Mouse (Mus musculus) mouse embryonic stem cell (cell line): ENCODE results near the gene Gm20388.

ENCODE experiments used
- in situ Hi-C, 2 experiments: fragments of 300-500 bp; cut with MboI; formaldehyde crosslinking; loops; 1 replicate in 1 of 2; 3 replicates in 1 of 2; pipeline ENCODE4 v1.14.3; 2019 to 2020; ENCODE audit warnings: low sequenced_read_pairs in 2 of 2, low pct_unique_long_range_greater_than_20kb in 1 of 2, mixed read lengths in 1 of 2; ENCODE audit not compliant: unreplicated experiment in 1 of 2

Gene Gm20388

DNA sequence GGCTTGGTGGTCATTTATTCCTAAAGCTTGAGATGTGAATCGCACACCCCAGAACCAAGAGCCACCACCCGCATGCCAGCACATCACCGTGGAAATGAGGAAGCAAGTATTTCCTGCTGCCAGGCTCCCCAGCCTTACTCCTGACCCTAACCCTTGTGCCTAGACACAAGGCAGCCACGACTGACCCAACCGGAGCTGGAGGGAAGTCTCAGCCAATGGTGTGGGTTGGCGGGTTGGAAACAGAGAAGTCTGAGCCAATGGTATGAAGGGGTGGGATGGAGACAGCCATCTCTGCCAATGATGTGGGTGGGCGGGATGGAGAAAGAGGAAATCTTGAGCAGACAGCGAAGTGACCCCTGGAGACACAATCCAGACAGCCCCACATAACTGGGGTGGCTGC lies 1314.1 kb downstream of the Gm20388 start:
- in situ Hi-C loops, result no loop called here

DNA sequence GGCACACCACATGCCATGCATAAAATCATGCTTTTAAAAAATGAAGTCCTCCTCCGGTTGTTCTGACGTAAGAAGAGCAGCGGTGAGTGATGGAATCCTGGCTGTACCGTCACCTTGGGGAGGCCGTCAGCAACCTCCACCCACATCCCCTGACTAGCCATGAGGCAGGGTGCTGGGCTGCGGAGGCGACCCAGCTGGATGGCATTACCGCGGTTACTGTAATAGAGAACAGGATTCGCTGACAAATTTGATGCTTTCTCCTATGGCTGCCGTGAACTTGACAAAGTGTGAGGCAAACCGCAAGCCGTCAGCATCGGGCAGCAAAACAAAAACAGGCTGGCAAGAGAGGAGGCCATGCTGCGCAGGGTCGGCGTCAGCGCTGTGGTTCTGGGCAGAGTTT lies 1317.1 kb downstream of the Gm20388 start:
- in situ Hi-C loops, result no loop called here

DNA sequence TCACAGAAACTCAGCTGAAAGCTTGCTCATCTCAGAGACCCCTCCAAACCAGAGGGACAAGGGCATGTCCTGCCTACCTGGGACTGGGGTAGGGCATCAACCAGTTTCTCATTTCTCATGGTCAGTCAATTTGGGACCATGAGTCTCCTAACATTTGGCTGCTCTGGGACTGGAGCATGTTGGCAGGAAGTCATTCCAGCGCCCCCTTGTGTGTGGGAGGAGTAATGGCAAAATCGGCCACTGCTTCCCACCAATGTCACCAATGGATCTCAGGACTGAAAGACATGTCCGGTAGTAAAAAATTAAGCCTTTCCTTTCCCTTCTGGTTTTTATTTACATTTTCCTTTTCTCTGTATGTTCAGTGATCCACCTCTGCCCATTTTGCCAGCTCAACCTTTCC lies 1318.3 kb downstream of the Gm20388 start:
- in situ Hi-C loops, result no loop called here

DNA sequence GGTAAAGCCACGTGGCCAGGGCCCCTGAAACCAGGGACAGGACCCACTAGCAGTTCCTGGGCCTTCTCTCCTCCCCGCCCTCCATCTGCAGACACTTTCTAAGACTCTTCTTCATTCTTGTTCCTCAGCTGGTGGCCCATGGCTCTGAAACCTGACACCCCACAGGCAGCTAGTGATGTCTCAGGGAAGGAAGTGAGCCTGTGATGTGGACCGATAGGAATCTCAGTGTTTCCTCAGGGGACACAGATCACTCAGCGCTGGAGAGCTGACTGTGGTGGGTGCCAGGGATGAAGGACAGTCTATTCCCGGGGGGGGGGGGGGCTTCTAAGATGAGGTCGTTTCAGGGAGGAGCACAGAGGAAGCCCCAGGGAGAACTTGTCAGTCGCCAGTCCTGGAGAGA lies 1318.9 kb downstream of the Gm20388 start:
- in situ Hi-C loops, result no loop called here

DNA sequence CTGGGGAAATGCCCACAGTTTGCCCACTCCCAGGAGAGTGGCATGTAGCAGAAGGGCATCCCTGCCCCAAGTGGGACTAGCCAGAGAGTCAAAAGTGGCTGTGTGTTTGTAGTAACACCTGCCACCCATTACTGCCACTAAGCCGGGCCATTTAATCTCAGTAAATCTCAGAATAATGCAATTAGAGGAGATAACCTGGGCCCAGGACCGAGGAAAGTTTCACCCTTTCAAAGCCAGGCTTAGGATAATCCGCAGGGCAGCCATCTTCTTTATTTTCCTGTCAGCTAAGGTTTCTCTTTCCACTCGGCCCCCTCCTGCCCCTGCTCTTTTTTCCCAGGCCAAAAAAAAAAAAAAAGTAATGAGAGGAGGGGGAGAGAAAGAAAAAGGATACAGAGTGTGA lies 1322.6 kb downstream of the Gm20388 start:
- in situ Hi-C loops, result no loop called here

DNA sequence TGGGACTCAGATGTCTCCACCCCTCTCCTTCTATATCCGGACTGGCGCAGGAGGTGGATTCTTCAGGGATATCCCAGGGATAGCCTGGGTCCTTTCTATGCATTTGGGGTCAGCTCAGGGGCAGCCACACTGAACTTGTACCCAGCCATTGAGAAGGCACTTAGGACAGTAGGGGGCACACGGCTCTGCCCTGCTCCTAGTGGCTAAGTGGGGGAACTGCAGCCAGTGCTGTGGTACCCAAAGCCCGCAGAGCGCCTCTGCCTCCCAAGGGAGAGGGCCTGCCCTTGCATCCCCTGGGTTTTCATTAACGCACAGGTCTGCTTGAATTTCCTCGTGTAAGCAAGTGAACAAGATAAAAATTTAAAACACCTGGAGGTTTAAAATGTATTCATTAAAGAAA lies 1324.3 kb downstream of the Gm20388 start:
- in situ Hi-C loops, result no loop called here

DNA sequence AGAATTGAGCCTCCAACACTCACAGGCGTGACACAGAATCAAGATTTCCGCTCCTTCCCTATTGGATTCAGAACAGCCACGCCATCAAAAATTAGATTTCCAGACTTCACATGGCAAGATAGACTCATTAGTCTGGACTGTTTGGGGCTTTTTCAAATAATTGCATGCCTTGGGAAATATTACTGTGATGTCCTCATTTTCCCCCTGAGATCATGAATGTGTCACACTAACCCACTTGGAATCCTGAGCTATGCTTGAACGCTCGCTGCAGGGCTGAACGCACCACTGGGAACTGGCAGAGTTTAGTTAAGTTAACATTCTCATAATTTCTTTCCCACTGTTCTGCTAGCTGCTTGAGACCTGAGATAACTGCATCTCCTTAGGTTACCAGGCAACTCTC lies 1329.0 kb downstream of the Gm20388 start:
- in situ Hi-C loops, result no loop called here

DNA sequence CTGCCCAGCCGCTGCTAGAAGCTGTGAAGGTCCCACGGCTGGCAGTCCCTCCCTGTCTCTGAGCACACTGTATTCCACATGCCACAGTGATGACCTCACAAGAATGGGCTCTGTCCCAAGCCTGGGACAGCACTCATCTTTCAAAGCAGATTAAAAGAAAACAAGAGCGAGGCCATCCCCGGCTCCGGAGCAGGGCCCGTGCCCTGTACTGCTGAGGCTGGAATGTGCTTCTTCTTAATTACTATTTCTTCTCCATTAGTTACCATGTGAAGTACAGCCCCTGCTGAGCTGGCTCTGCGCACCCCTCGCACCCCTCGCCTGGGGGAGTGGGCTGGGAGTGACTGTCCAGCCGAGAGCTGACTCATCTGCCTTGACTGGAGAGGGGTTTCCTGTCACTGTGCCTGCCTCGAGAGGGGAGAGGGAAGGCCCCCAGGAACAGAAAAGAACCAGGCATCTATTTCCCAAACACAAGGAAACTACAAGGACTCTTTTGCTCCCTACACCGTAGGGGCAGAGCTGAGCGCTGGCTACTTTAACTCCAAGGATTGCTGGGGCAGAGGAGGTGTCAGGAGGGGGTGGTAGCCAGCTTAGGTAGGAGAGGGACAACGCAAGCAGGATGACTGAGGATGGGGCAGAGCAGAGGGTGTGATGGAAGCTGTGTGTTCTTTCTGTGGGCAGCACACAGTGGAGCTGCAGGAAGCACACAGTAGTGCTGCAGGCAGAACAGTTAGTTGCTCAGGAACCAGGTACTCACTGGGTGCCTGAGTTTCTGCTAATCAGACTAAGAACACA lies 1331.3 kb downstream of the Gm20388 start:
- in situ Hi-C loops, result no loop called here

DNA sequence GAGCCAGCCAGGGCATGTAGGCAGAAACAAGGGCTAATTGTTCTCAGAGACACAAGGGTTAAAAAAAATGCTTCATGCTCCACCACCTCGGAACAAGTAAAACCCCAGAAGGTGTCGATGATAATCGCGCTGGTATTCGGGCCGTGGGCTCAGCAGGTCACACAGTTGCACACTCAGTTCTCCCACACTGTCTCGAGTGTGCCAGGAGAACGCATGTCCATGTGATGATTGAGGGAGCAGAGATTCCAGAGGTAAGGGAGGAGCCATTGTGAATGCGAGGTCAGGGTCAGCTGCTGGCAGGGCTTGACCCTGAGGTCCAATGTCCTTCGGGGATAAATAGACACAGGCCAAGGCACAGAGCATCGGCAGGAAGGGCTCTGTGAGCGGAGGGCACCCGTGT lies 1332.0 kb downstream of the Gm20388 start:
- in situ Hi-C loops, result no loop called here

DNA sequence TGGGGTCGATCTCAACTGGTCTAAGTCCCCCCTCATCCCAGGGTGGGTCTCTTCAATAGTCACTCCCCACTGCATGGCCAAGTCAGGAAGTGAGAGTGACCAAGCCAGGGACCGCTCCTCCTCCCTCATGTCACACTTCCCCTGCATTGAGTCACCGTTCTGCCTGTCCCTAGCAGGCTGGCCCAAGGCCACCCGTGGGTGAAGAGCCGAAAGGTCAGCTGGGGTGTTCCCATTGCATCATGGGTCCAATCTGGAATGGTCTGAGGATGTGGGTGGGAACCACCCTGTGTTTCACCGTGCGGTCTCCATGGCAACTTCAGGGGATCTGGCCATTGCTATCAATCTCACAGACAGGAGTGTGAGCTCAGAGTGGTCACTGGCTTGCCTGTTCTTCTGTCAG lies 1338.2 kb downstream of the Gm20388 start:
- in situ Hi-C loops, result no loop called here

DNA sequence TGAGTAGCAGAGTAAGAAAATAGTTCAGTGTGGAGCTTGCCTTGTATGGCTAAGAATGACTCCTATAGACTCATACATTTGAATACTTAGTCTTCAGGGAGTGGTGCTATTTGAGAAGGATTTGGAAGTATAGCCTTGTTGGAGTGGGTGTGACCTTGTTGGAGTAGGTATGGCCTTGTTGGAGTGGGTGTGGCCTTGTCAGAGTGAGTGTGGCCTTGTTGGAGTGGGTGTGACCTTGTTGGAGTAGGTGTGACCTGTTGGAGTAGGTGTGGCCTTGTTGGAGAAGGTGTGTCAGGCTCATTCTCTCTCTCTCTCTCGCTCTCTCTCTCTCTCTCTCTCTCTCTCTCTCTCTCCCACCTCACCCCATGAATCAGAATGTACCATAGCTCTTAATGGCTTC lies 1338.8 kb downstream of the Gm20388 start:
- in situ Hi-C loops, result no loop called here

DNA sequence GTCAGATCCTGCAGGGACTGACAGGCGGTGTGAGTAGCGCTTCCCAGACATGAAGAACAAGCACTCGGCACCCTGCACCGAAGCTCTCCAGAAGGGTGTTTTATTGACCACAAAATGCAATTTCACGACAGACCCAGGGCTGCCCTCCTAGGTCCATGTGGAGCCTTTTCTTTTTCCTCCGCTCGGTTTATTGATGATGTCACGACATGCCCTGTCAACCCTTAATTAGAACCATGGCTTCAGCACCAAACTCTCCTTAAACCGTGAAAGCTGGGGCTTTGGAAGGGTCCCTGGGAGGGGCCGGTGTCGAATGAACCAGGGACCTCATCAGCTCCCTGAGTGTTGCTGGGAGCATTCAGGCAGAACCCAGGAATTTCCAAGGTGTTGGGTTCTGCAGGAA lies 1340.4 kb downstream of the Gm20388 start:
- in situ Hi-C loops, result no loop called here

DNA sequence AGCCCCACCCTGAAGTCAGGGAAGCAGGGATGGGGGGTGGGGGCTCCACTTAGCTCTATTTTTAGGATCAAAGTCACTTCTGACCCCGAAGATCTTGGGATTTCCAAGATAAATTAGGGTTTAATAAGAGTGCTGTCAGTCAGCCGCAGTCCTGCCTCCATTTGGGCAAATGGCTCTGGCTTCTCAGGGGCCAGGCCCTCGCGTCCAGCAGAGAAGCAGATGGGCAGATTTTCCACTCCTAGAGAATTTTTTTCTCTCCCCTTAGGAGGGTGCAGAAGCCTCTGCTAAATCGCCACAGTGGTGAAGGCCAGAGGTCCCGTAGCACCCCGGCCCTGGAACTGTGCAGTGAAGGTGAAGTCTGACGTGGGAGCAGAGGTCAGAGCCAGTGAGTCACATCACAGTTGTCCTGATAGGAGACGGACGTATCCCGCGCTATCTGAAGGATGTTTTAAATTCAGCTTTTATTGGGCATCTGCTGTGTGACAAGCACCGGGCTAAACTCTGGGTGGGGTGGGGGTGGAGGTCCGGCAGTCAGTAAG lies 1345.2 kb downstream of the Gm20388 start:
- in situ Hi-C loops, result no loop called here

DNA sequence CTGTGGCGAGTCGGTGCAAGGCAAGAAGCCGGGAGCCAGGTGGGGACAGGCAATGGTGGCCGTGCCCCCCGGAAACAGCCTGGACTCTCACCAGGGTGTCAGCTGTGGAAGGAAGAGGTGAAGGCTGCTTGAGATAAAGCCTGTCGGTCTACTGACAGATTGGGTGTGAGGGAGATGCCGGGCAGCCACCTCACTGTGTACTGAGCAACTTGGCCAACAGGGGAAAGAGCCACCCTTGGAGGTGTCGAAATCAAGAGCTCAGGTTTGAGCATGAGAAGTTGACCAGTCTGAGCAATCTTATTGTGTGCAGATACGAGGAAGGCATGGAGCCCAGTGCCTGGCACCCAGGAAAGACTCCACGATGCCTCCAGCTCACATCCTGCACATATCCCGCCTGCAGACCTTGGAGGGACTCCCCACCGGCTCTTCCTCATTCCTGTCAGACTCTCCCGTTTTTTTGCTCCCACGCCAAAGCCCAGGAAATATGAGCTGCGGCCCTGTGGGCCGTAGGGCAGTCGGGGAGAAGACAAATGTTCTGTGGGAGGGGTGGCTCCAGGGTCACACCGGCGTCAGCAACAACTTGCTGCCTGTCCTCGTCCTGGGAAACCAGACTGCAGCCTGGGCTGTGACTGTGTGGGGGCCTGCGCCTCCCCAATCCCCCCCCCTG lies 1347.6 kb downstream of the Gm20388 start:
- in situ Hi-C loops, result no loop called here

DNA sequence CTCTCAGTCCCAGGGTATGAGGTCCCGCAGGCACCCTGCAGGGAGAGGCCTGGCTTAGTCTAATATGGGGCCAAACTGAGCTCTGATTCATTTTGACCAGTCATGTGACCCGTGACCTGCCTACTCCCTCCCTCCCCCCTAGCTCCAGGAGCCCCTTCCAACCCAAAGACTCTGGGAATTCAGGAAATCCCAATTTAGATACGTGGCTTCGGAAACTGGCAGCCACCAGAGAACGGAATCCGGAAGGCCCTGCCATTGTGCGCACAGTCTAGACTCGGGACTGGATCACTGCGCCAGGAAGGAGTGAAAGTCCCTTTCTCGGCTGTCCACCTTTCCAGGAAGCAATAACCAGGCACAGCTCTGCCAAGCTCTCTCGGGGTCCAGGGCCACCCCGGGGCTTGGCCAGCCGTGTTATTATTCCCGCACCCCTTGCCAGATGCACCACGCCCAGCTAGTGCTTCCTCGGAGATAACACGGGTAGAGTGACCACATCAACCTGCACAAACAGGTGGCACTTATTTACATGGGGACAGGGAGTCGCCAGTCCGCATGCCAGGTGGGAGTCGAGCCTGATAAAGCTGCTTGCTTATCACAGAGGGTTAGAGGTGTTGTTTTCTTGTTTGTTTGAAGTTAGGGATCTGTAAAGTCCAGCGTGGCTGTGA lies 1352.2 kb downstream of the Gm20388 start:
- in situ Hi-C loops, result no loop called here

DNA sequence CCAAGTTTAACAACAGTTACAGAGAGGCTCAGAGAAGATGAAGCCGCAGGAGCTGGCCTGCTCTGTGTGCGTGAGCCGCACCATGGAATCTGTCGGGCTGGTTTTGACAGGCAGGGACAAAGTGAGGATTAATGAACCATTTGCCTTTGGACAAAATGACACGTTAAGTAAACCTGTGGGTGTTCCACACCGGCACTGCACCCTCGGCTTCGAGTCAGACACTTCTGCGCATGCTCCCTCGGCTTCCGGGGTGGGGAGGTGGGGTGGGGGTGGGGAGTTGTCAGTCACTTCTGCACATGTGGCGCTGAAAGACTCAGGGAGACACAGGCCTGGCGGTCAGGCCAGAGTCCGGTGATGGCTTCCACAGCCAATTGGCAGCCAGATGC lies 1352.7 kb downstream of the Gm20388 start:
- in situ Hi-C loops, result no loop called here

DNA sequence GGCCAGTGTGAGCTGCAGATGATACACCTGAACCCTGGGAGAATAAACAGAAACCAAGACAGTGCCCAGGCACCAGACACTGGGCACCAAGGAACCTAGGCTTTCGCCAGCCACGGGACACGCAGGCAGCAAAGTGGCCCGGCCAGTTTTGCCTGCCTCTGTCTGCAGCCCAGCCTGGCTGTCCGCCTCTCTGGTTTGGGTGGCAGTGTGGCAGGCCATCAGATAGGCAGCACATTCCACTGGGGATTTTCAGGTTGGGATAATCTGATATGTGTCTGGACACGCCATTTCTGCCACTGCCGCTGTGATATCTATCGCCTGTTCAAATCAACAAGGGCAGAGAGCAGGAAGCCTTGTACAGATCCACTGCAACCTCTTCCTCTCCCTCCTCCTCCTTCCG lies 1353.6 kb downstream of the Gm20388 start:
- in situ Hi-C loops, result no loop called here

DNA sequence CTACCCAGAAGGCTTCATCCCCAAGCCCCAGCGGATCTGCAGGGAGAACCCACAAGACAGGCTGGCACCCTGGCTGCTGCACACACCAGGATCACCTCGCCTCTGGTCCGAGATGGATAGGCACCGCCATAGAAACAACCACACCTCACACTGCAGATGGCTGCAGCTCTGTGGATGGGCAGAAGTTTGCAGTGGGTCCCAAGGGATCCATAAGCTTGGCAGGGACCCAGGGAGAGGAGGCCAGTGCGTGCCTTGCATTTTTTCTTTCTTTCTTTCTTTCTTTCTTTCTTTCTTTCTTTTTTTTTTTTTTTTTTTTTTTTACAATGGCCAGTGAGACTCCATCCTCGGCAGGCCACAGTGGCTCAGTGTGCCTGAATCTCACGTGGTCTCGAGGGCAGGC lies 1360.9 kb downstream of the Gm20388 start:
- in situ Hi-C loops, result no loop called here

DNA sequence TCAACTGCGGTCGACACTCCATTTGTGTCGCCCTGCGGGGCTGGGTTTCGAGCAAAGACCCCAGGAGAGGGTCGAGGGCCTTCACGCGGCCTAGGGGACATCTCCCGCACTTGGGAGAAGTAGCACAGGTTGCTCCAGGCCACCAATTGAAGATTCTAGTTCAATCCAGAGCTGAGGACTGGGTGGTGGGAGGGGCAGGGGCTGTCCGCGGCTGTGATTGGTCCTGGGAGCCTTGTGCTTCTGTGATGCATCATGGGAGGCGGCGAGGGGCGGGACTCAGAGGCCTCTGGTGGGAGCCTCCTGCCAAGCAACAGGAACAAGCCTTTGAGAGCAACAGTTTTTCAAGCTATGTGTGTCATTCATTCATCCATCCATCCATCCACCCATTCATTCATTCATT lies 1362.6 kb downstream of the Gm20388 start:
- in situ Hi-C loops, result no loop called here

DNA sequence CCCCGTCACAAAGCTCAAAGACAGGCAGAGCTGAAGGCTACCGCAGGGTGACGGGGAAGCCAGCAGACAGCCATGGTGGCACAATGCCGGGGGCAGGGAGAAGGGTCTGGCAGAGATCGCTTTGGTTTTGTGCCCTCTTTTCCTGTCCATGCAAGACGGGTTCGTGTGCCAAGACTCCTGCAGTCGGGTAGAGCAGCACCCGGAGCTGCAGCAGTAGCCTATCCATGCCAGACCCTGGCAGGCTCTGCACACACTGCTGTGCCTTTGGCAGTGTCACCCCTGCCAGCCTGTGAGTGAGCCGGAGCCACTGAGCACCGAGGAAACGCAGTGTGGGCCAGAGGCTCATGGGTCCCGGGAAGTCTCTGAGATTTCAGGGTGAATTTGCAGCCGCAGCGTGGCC lies 1363.0 kb downstream of the Gm20388 start:
- in situ Hi-C loops, result no loop called here
